Mouse (Mus musculus) layer of hippocampus, postnatal 10 days (tissue): ENCODE data around the gene Ccdc6. TPM values are rescaled to one million over a fixed set of nuclear protein-coding genes. Genes with fewer than 3 reads are reported as not detected.

Experiments used
- DNase-seq, 2 experiments: peaks; one replicate each; pipeline ENCODE4 v3.0.0; 2021; ENCODE audit warnings: low spot score in 2 of 2
- total RNA-seq, 2 experiments: library from RNA; stranded (reverse); gene quantifications; 2 replicates each; pipeline ENCODE4 v1.2.3; 2021

The Ccdc6 gene
- total RNA-seq, 2 experiments from 2014 or later: 68.3 to 73.0 TPM

GRCm38 (mm10) chr10:70128408-70128807, 31.5 kb downstream of the Ccdc6 start:
- DNase-seq: no peak

GRCm38 (mm10) chr10:70132087-70132560, 35.2 kb downstream of the Ccdc6 start:
- no peak for DNase-seq

GRCm38 (mm10) chr10:70132714-70133113, 35.8 kb downstream of the Ccdc6 start:
- DNase-seq: no peak

- DNase-seq: peak; percentile 33 to 42
Measured at GRCm38 (mm10) chr10:70133188-70133587, 36.3 kb downstream of the Ccdc6 start.

GRCm38 (mm10) chr10:70135680-70136079, 38.8 kb downstream of the Ccdc6 start:
- DNase-seq: no peak

- DNase-seq: no peak
Measured at GRCm38 (mm10) chr10:70137652-70138051, 40.7 kb downstream of the Ccdc6 start.

GRCm38 (mm10) chr10:70138150-70138549, 41.2 kb downstream of the Ccdc6 start:
- DNase-seq: no peak

- no peak for DNase-seq
Measured at GRCm38 (mm10) chr10:70139368-70139767, 42.4 kb downstream of the Ccdc6 start.

GRCm38 (mm10) chr10:70140414-70140813, 43.5 kb downstream of the Ccdc6 start:
- no peak for DNase-seq

GRCm38 (mm10) chr10:70142623-70143022, 45.7 kb downstream of the Ccdc6 start:
- DNase-seq: no peak

GRCm38 (mm10) chr10:70144004-70144557, 47.2 kb downstream of the Ccdc6 start:
- DNase-seq: no peak

- no peak for DNase-seq
Measured at GRCm38 (mm10) chr10:70145873-70146272, 49.0 kb downstream of the Ccdc6 start.

GRCm38 (mm10) chr10:70149093-70149492, 52.2 kb downstream of the Ccdc6 start:
- DNase-seq: no peak

- no peak for DNase-seq
Measured at GRCm38 (mm10) chr10:70150301-70150700, 53.4 kb downstream of the Ccdc6 start.

- DNase-seq: no peak
Measured at GRCm38 (mm10) chr10:70151171-70151570, 54.2 kb downstream of the Ccdc6 start.

GRCm38 (mm10) chr10:70152190-70152743, 55.3 kb downstream of the Ccdc6 start:
- DNase-seq: no peak

GRCm38 (mm10) chr10:70153810-70154209, 56.9 kb downstream of the Ccdc6 start:
- no peak for DNase-seq

GRCm38 (mm10) chr10:70156431-70157165, 59.7 kb downstream of the Ccdc6 start:
- DNase-seq: no peak

- no peak for DNase-seq
Measured at GRCm38 (mm10) chr10:70159651-70160320, 62.9 kb downstream of the Ccdc6 start.

- no peak for DNase-seq
Measured at GRCm38 (mm10) chr10:70160811-70161210, 63.9 kb downstream of the Ccdc6 start.

- no peak for DNase-seq
Measured at GRCm38 (mm10) chr10:70161504-70161903, 64.6 kb downstream of the Ccdc6 start.

GRCm38 (mm10) chr10:70163681-70164080, 66.8 kb downstream of the Ccdc6 start:
- no peak for DNase-seq
